ENCODE assay signal across 8 mouse cellular contexts in genomic region chr7:130572821-130573220, GRCm38 (mm10). TPM values are rescaled to one million over a fixed set of nuclear protein-coding genes. Genes with fewer than 3 reads are reported as not detected.
DNase-seq lines count a peak whose midpoint lies in the region; ATAC-seq and TF ChIP-seq lines count a peak whose summit lies in the region.

Gene Nsmce4a, minus strand, starts transcription at chr7:130573118.

- intact Hi-C loops in left cerebral cortex, postnatal 4 days (cut with DNase I): no loop called here

- no peak for TF ChIP-seq CTCF in testis, adult 2 months (IDR thresholded peaks at IDR 0.05; ENCODE audit: control insufficient read depth, insufficient read depth, insufficient replicate concordance, low read depth, low read length)
- no peak for TF ChIP-seq CTCF in heart, postnatal 0 days (IDR thresholded peaks at IDR 0.05; ENCODE audit: low read depth)

- WGBS in heart, postnatal 0 days: 81% methylated on average over 8 of the region's 11 CpGs
- 81% methylated on average over 9 of the region's 11 CpGs for WGBS in neural tube, embryonic 13.5 days

- no peaks in the 10 kb centered on the region for H3K4me1 ChIP-seq in testis, adult 2 months (ENCODE audit: control insufficient read depth, insufficient read depth, low read length)
- no peaks in the 10 kb centered on the region for H3K4me1 ChIP-seq in erythroblast, embryonic 14.5 days (ENCODE audit: control insufficient read depth)
- peaks cover 12% of the 10 kb centered on the region for H3K4me1 ChIP-seq in heart, postnatal 0 days (ENCODE audit: control insufficient read depth, insufficient read depth)
- peaks cover 15% of the 10 kb centered on the region for H3K4me1 ChIP-seq in neural tube, embryonic 13.5 days (replicated peaks)

- ATAC-seq in heart, postnatal 0 days (ENCODE audit: insufficient read depth, low read depth): no peak
- ATAC-seq in neural tube, embryonic 13.5 days (ENCODE audit: low read depth): no peak

- no peak within 1 kb of the TSS for H3K4me2 ChIP-seq in heart, postnatal 0 days (ENCODE audit: low read depth, low read length)
- H3K4me2 ChIP-seq in neural tube, embryonic 13.5 days: no peak within 1 kb of the TSS

- H3K9me3 ChIP-seq in erythroblast, embryonic 14.5 days (ENCODE audit: control insufficient read depth, low read length): no peaks in the 10 kb centered on the region
- no peaks in the 10 kb centered on the region for H3K9me3 ChIP-seq in heart, postnatal 0 days (replicated peaks; ENCODE audit: control insufficient read depth, low read length)
- no peaks in the 10 kb centered on the region for H3K9me3 ChIP-seq in neural tube, embryonic 13.5 days

- no peak within 1 kb of the TSS for H3K9ac ChIP-seq in heart, postnatal 0 days (replicated peaks; ENCODE audit: low read depth, low read length)
- H3K9ac ChIP-seq in neural tube, embryonic 13.5 days: no peak within 1 kb of the TSS

- no peak for TF ChIP-seq EP300 in heart, postnatal 0 days (IDR thresholded peaks at IDR 0.05; ENCODE audit: low read depth)

- H3K36me3 ChIP-seq in testis, adult 2 months (ENCODE audit: control insufficient read depth, insufficient read depth, low read length): no peaks in the 10 kb centered on the region
- H3K36me3 ChIP-seq in erythroblast, embryonic 14.5 days (ENCODE audit: control insufficient read depth): no peaks in the 10 kb centered on the region
- H3K36me3 ChIP-seq in heart, postnatal 0 days (replicated peaks; ENCODE audit: control insufficient read depth, insufficient read depth, low read length): no peaks in the 10 kb centered on the region
- H3K36me3 ChIP-seq in neural tube, embryonic 13.5 days: no peaks in the 10 kb centered on the region

- no peak for DNase-seq in testis, postnatal 10 days (ENCODE audit: low spot score)
- DNase-seq in heart, postnatal 0 days (ENCODE audit: low spot score): no peak
- no peak for DNase-seq in left cerebral cortex, postnatal 4 days
- DNase-seq in right cerebral cortex, postnatal 25 days: no peak
- DNase-seq in cerebellum, postnatal 25 days: no peak

- no peak within 1 kb of the TSS for H3K27ac ChIP-seq in testis, adult 2 months (ENCODE audit: control insufficient read depth, insufficient read depth, low read depth, low read length)
- no peak within 1 kb of the TSS for H3K27ac ChIP-seq in heart, postnatal 0 days (ENCODE audit: low read depth)
- H3K27ac ChIP-seq in neural tube, embryonic 13.5 days (replicated peaks): peak within 1 kb of the TSS; percentile 13; the same call in 1 of the 2 replicates

- no peaks in the 10 kb centered on the region for H3K27me3 ChIP-seq in testis, adult 2 months (ENCODE audit: control insufficient read depth, insufficient read depth, low read length)
- H3K27me3 ChIP-seq in erythroblast, embryonic 14.5 days (ENCODE audit: control insufficient read depth): no peaks in the 10 kb centered on the region
- H3K27me3 ChIP-seq in heart, postnatal 0 days (ENCODE audit: control insufficient read depth, insufficient read depth, low read length): no peaks in the 10 kb centered on the region
- no peaks in the 10 kb centered on the region for H3K27me3 ChIP-seq in neural tube, embryonic 13.5 days

- no peak for TF ChIP-seq POLR2A in testis, adult 2 months (IDR thresholded peaks at IDR 0.05; ENCODE audit: control insufficient read depth, low read depth, low read length)

- H3K4me3 ChIP-seq in testis, adult 2 months (ENCODE audit: control insufficient read depth, low read depth, low read length): peak within 1 kb of the TSS; percentile 68
- H3K4me3 ChIP-seq in erythroblast, embryonic 14.5 days (replicated peaks): no peak within 1 kb of the TSS
- H3K4me3 ChIP-seq in heart, postnatal 0 days (ENCODE audit: low read depth, low read length): no peak within 1 kb of the TSS
- H3K4me3 ChIP-seq in neural tube, embryonic 13.5 days: no peak within 1 kb of the TSS

RNA-seq across cellular contexts. Expression of gene Nsmce4a, which starts in this region (rescaled TPM):
- 13.6 and 15.9 TPM in 2 replicates for polyA plus RNA-seq in testis, adult 2 months (2012; rRNA removed)
- 17.0 and 20.5 TPM in 2 replicates for polyA plus RNA-seq in erythroblast, embryonic 14.5 days (2012)
- total RNA-seq in heart, postnatal 0 days (2014; rRNA removed; ENCODE audit: low replicate concordance): 56.9 and 72.7 TPM in 2 replicates
- 96.9 and 107 TPM in 2 replicates for polyA plus RNA-seq in heart, postnatal 0 days (2015; fragmentation: Nextera tagmentation; extraction: Ambion mirVana)
- total RNA-seq in left cerebral cortex, postnatal 4 days (2021): 10 to 100 TPM; 36.1 to 38.3 TPM
- polyA plus RNA-seq in neural tube, embryonic 13.5 days (2015; fragmentation: Nextera tagmentation; extraction: Ambion mirVana): 104 and 107 TPM in 2 replicates
